Mouse (Mus musculus) kidney, embryonic 14.5 days (tissue): ENCODE results near the gene Cnot9. TPM values are rescaled to one million over a fixed set of nuclear protein-coding genes. Genes with fewer than 3 reads are reported as not detected.
"Not testable (repeated sequence)": the region's sequence is repeated elsewhere in the genome, so short reads cannot be mapped to it uniquely, and the experiment has no call there.

Experiments
- ATAC-seq: fragments of 200-750 bp; cut with Nextera tagmentation; 2 replicates; pipeline ENCODE4 v1.8.0; 2017; ENCODE audit warnings: moderate number of reproducible peaks, mild to moderate bottlenecking, moderate TSS enrichment, moderate library complexity; ENCODE audit not compliant: low FRiP score, low TSS enrichment
- H3K27ac ChIP-seq: fragments of 300-500 bp; sonication (generic); 2 replicates; pipeline ENCODE4 v1.5.1; 2014; ENCODE audit warnings: low read depth, mild to moderate bottlenecking, low read length, moderate library complexity, mixed read lengths
- H3K27me3 ChIP-seq: fragments of 300-500 bp; sonication (generic); 2 replicates; pipeline ENCODE4 v1.6.1; 2014; ENCODE audit warnings: mild to moderate bottlenecking, low read length; ENCODE audit not compliant: control insufficient read depth, insufficient read depth
- H3K36me3 ChIP-seq: fragments of 300-500 bp; sonication (generic); 2 replicates; pipeline ENCODE4 v1.6.1; 2014; ENCODE audit warnings: low read length, mixed read lengths; ENCODE audit not compliant: control insufficient read depth, insufficient read depth
- H3K4me1 ChIP-seq: fragments of 300-500 bp; sonication (generic); 2 replicates; pipeline ENCODE4 v1.6.1; 2014; ENCODE audit warnings: low read length, mixed read lengths; ENCODE audit not compliant: control insufficient read depth, insufficient read depth
- H3K4me2 ChIP-seq: fragments of 300-500 bp; sonication (generic); replicated peaks from 2 replicates; pipeline ENCODE4 v1.6.1; 2014; ENCODE audit warnings: low read depth, mild to moderate bottlenecking, low read length
- H3K4me3 ChIP-seq: fragments of 300-500 bp; sonication (generic); 2 replicates; pipeline ENCODE4 v1.5.1; 2014; ENCODE audit warnings: mild to moderate bottlenecking, low read length
- H3K9ac ChIP-seq: fragments of 300-500 bp; sonication (generic); 2 replicates; pipeline ENCODE4 v1.6.1; 2014; ENCODE audit warnings: low read depth, mild to moderate bottlenecking, low read length, moderate library complexity
- H3K9me3 ChIP-seq: fragments of 300-500 bp; sonication (generic); 2 replicates; pipeline ENCODE4 v1.6.1; 2016; ENCODE audit warnings: low read length; ENCODE audit not compliant: control insufficient read depth
- WGBS: fragments of 180-500 bp; shearing (Covaris S2); extraction: QIAGEN DNeasy Blood & Tissue Kit; methylation state at CpG from one replicate; pipeline ENCODE4 v1.1.7; 2014; 5-methylcytosine and 5-hydroxymethylcytosine counted together
- polyA plus RNA-seq: library from polyadenylated mRNA; unstranded; fragments of >200 nt; fragmentation: Nextera tagmentation; extraction: Ambion mirVana; gene quantifications from 2 replicates; pipeline ENCODE4 v1.2.1, GENCODE M21; 2014

The Cnot9 gene
- 76.1 and 92.9 TPM in 2 replicates for polyA plus RNA-seq

- no peaks in the 10 kb centered on the region for H3K9me3 ChIP-seq
- under 1% methylated on average over 56 of the region's 64 CpGs for WGBS
- H3K27ac ChIP-seq: peak within 1 kb of the TSS; percentile 94
- peak; percentile 99 for ATAC-seq
- H3K9ac ChIP-seq: peak within 1 kb of the TSS; percentile 92
- peaks cover 11% of the 10 kb centered on the region for H3K36me3 ChIP-seq
- peaks cover 14% of the 10 kb centered on the region; the same call in 1 of the 2 replicates for H3K4me1 ChIP-seq
- peak within 1 kb of the TSS; percentile 90 for H3K4me3 ChIP-seq
- H3K4me2 ChIP-seq: peak within 1 kb of the TSS; percentile 67
- no peaks in the 10 kb centered on the region for H3K27me3 ChIP-seq
These were observed at the start of gene Cnot9 for GRCm38 (mm10) chr1:74505721-74506464. Gene Cnot9 (plus strand): TSS chr1:74506058.

DNA sequence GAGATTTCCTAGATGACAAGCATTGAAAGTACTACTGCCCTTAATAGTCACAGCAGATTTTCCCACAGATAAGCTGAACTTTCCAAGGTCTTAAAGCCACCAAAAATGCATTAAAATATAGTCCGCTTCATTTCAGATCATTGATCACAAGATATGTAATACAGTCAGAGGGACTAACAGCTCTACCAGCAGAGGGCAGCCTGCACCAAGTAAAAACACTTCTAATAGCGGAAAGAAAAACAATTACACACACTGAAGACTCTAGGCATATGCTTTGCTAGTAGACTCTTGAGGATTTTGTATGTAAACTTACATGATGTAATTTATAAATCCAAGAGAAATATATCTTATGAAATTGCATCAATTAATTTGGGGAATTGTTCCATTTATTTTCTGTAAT, 45.6 kb upstream of the Cnot9 start:
- no peak overlapping the region for H3K27ac ChIP-seq
- H3K27me3 ChIP-seq: no peaks in the 10 kb centered on the region
- H3K4me2 ChIP-seq: no peak overlapping the region
- no peaks in the 10 kb centered on the region for H3K9me3 ChIP-seq
- H3K4me3 ChIP-seq: no peak overlapping the region
- 68% methylated on average over 2 of the region's 2 CpGs for WGBS
- peaks cover 56% of the 10 kb centered on the region for H3K36me3 ChIP-seq
- H3K4me1 ChIP-seq: no peaks in the 10 kb centered on the region
- ATAC-seq: no peak
- H3K9ac ChIP-seq: no peak overlapping the region

- peaks cover 88% of the 10 kb centered on the region for H3K36me3 ChIP-seq
- H3K4me3 ChIP-seq: no peak overlapping the region
- WGBS: 96% methylated on average over 5 of the region's 5 CpGs
- no peak for ATAC-seq
- H3K4me1 ChIP-seq: no peaks in the 10 kb centered on the region
- H3K4me2 ChIP-seq: no peak overlapping the region
- H3K9ac ChIP-seq: no peak overlapping the region
- H3K27ac ChIP-seq: no peak overlapping the region
- no peaks in the 10 kb centered on the region for H3K9me3 ChIP-seq
- no peaks in the 10 kb centered on the region for H3K27me3 ChIP-seq
These were observed 20.1 kb upstream of the Cnot9 start for GRCm38 (mm10) chr1:74485792-74486191.

DNA sequence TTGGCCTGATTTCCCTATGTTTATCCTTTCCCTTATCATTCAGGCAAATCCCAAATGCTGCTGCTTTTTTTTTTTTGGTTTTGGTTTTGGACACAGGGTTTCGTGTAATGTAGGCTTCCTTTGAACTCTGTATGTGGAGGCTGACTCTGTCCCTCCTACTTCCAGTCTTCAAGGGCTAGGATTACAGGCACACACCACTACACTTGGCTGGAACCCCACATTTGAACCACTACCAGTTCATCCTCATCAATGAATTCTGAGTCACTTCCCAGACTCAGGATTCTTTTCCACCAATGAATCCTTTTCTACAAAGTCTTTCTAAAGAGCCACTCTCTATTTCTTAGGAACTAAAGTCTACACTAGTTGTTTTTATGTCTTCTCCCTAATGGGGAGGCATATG, 4.8 kb upstream of the Cnot9 start:
- Histone ChIP-seq H3K9me3 (no peaks in the 10 kb centered on the region), H3K4me3 (no peak overlapping the region), H3K4me1 (peaks cover 7% of the 10 kb centered on the region; the same call in 1 of the 2 replicates), H3K4me2 (no peak overlapping the region), H3K9ac (no peak overlapping the region), H3K36me3 (peaks cover 14% of the 10 kb centered on the region; the same call in 1 of the 2 replicates), H3K27me3 (no peaks in the 10 kb centered on the region), H3K27ac (no peak overlapping the region)
- no peak for ATAC-seq
- WGBS: 71% methylated on average over 1 of the region's 1 CpGs

DNA sequence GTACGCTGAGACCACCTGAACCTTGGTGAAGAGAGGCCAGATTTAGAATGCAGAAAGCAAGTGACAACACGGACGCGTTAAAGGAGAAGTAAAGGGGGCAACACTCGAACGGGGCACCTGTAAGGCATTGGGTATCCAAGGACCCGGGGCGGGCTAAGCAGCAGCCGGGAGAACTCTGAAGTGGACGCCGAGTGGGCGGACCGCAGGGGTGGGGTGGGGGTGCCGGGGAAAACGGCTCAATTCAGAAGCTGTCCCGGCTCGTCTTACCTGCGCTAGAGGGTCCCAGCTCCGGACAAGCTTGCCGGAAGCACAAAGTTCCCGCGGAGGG, 501 bp upstream of the Cnot9 start:
- H3K27ac ChIP-seq: peak overlapping the region; percentile 20; the same call in 1 of the 2 replicates
- H3K4me2 ChIP-seq: peak overlapping the region; percentile 61
- H3K9ac ChIP-seq: peak overlapping the region; percentile 66
- no peaks in the 10 kb centered on the region for H3K27me3 ChIP-seq
- no peak; the same call in 1 of the 2 replicates for ATAC-seq
- H3K4me1 ChIP-seq: peaks cover 14% of the 10 kb centered on the region; the same call in 1 of the 2 replicates
- H3K9me3 ChIP-seq: no peaks in the 10 kb centered on the region
- H3K4me3 ChIP-seq: peak overlapping the region; percentile 90
- under 1% methylated on average over 22 of the region's 22 CpGs for WGBS
- peaks cover 11% of the 10 kb centered on the region for H3K36me3 ChIP-seq

GRCm38 (mm10) chr1:74506471-74506881, 618 bp downstream of the Cnot9 start:
- H3K4me2 ChIP-seq: peak overlapping the region; percentile 67
- 0% methylated on average over 33 of the region's 34 CpGs for WGBS
- H3K4me1 ChIP-seq: peaks cover 14% of the 10 kb centered on the region; the same call in 1 of the 2 replicates
- peak overlapping the region; percentile 90 for H3K4me3 ChIP-seq
- no peaks in the 10 kb centered on the region for H3K27me3 ChIP-seq
- peak overlapping the region; percentile 94 for H3K27ac ChIP-seq
- peaks cover 11% of the 10 kb centered on the region for H3K36me3 ChIP-seq
- peak overlapping the region; percentile 92 for H3K9ac ChIP-seq
- H3K9me3 ChIP-seq: no peaks in the 10 kb centered on the region
- ATAC-seq: peak; percentile 46

DNA sequence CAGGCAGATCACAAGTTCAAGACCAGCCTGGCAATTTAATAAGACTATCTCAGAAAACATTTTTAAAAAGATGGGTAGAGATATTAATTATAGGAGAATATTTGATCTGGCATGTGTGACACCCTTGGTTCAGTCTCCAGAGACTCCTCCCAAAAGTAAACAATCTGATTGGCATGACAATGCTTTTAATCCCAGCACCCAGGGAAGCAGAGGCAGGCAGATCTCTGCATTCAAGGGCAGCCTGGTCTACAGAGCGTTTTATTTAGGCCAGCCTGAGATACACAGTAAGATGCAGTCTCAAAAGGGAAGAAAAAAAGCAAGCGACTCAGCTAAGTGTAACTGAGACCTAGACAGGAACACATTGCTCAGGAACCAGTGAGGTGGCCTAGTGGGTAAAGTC, 1.9 kb downstream of the Cnot9 start:
- peak overlapping the region; percentile 90 for H3K4me3 ChIP-seq
- 98% methylated on average over 2 of the region's 2 CpGs for WGBS
- H3K4me1 ChIP-seq: peaks cover 14% of the 10 kb centered on the region; the same call in 1 of the 2 replicates
- no peak for ATAC-seq
- H3K27ac ChIP-seq: no peak overlapping the region
- no peaks in the 10 kb centered on the region for H3K27me3 ChIP-seq
- H3K9me3 ChIP-seq: no peaks in the 10 kb centered on the region
- H3K9ac ChIP-seq: no peak overlapping the region
- H3K4me2 ChIP-seq: peak overlapping the region; percentile 67
- peaks cover 11% of the 10 kb centered on the region for H3K36me3 ChIP-seq

- no peak for ATAC-seq
- Histone ChIP-seq H3K4me2 (no peak overlapping the region), H3K27me3 (no peaks in the 10 kb centered on the region), H3K36me3 (peaks cover 14% of the 10 kb centered on the region), H3K4me3 (no peak overlapping the region), H3K9ac (no peak overlapping the region), H3K9me3 (no peaks in the 10 kb centered on the region), H3K4me1 (peaks cover 7% of the 10 kb centered on the region; the same call in 1 of the 2 replicates), H3K27ac (no peak overlapping the region)
- WGBS: 86% methylated on average over 5 of the region's 5 CpGs
These were observed 5.4 kb downstream of the Cnot9 start for GRCm38 (mm10) chr1:74511306-74511705.

DNA sequence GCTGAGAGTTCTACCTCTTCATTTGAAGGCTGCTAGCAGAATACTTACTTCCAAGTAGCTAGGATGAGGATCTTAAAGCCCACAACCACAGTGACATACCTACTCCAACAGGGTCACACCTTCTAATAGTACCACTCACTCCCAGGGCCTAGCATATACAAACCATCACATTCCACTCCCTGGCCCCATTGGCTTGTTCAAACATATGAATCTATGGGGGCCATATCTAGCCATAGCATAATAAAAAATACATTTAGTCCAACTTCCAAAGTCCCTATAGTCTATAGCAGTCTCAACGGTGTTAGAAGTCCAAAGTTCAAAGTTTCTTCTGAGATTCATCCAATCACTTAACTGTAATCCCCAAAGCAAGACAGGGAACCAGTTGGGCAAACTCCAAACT, 7.1 kb downstream of the Cnot9 start:
- not testable (repeated sequence) for ATAC-seq, H3K4me2 ChIP-seq, H3K9me3 ChIP-seq, H3K27ac ChIP-seq, H3K27me3 ChIP-seq, H3K4me1 ChIP-seq, H3K4me3 ChIP-seq, H3K9ac ChIP-seq
- WGBS: 90% methylated on average over 1 of the region's 1 CpGs
- peaks cover 21% of the 10 kb centered on the region for H3K36me3 ChIP-seq
